Mouse (Mus musculus): ENCODE results near the gene Rsph1.
"Not testable (repeated sequence)": the region's sequence is repeated elsewhere in the genome, so short reads cannot be mapped to it uniquely, and the experiment has no call there.

The Rsph1 gene

DNA sequence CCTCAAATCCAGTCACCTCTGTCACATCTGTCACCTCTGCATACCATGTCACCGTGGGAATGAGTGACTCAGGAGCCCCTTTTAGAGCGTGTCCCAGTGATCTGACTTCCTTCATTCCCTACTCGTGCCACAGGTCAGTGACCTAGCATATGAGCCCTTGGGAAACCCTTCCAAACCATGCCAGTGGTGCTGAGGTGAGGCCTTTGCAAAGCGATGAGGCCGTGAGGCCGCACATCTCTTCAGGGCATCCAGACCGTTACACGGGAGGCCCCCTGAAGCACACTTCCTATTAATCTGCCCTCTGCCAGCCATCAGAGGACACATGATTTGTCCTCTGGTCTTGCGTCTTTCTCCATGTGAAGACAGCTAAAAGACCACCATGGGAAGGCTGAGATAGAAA is 2.4 kb upstream of the Rsph1 start:
- in situ Hi-C loops (cut with MboI; ENCODE audit: low sequenced_read_pairs) = no loop called here

DNA sequence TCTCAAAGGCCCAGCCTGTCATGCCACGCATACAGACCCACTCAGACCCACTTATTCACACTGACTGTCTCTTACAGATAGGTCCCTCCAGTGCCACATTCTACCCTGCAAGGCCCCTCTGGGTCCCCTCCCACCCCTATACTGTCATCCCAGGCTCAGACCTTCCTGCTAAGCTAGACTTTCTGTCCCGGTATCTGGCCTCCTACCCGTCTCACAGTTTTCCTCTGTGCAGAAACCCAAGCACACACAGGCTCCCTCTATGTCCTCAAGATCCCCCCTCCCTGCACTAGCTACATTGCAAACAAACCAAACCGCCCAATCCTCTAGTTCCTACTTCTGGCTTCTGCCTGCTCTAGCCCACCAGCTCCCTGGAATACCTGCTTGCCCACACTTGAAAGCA is 748 bp upstream of the Rsph1 start:
- in situ Hi-C loops (cut with MboI; ENCODE audit: low sequenced_read_pairs) = no loop called here

DNA sequence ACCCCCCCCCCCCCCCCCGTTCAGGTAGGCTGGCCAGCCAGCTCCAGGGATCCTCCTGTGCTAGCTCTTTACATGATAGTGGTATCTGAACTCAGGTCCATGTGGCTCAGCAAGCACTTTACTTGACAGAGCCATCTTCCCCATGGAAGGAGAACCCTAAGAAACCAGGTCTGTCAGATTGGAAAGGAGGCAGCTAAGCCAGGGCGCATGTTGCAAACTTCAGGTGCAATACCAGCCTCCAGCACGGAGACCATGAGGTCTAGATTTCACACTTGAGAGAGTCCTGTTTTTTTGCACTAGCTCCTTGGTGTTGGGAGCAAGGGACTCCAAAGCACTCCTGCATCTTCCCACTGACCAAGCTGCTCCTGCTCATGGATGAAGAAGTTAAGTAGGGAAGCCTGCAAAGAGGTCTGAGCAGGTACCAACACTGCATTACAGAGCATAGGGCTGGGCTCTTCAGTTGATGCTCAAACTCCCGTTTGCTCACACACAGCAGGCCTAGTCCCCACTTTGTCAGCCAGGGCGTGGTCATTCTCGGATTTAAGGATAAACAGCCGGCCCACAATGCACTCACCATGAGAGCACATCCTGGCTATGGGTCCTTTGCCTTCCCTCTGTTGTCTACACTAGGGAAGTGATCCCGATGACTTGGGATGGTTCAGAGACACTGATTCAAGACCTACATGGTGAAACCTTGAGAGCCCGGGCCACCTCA is 819 bp downstream of the Rsph1 start:
- in situ Hi-C loops (cut with MboI; ENCODE audit: low sequenced_read_pairs) = no loop called here

DNA sequence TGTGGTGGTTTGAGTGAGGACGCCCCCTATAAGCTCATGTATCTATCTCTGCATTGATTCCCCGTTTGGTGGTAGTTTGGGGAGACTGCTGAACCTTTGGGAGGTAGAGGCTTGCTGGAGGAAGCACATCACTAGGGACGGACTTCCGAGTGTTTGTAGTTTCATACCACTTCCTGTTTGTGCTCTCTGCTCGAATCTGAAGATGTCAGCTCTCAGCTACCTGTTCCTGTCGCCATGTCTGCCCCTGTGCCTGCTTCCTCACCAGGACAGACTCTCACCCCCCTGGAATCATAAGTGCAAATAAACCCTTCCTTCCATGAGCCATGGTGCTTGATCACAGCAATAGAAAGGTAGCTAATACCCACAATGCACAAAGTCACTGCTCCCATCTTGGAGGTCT is 2.0 kb downstream of the Rsph1 start:
- in situ Hi-C loops (cut with MboI; ENCODE audit: low sequenced_read_pairs) = no loop called here

DNA sequence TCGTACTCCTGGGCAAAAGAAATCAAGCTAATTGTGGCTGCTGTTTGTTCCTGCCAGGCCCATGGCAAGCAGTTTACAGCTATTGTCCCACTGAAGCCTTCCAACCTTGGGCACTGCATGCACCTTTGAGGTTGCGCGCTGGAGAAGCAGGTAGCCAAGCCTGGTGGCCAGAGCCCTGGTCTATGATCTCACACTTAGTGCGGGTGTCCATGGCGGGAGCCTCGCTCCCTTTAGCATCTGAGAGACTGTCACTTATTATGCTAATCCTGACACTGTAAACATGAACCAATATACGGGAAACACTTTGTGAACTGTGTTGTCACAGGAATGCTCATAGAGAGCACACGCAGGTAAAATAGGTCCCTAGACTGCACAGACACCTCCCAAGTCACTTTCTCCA is 3.6 kb downstream of the Rsph1 start:
- in situ Hi-C loops (cut with MboI; ENCODE audit: low sequenced_read_pairs) = no loop called here

DNA sequence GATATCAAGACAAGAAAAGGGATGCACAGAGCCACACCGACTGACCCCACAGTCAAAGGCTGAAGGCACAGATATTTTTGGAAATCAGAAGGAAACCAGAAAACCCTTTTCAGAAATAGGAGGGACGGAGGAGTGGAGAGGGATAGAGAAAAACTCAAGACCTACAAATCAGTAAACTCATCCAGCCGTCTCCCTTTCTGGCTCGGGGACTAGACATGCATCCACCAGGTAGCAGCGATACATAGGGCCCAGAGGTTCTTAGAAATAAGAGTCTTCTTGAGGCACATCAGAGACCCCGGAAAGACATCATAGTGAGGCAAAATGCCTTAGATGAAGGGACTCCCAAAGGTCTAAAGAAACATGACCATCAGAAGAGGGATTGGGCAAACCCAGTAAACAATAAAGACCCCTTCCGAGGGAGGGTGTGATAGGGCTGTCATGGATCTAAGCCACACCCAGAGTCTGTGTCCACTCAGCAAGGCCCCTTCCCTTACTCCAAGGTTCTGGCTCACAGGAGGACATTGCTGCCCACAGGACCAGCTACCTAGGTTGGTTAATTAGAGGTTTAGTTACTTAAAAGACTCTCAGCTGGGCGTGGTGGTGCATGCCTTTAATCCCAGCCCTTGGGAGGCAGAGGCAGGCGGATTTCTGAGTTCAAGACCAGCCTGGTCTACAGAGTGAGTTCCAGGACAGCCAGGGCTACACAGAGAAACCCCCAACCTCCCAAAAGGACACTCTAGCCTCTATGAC is 4.6 kb downstream of the Rsph1 start:
- in situ Hi-C loops (cut with MboI; ENCODE audit: low sequenced_read_pairs) = no loop called here

DNA sequence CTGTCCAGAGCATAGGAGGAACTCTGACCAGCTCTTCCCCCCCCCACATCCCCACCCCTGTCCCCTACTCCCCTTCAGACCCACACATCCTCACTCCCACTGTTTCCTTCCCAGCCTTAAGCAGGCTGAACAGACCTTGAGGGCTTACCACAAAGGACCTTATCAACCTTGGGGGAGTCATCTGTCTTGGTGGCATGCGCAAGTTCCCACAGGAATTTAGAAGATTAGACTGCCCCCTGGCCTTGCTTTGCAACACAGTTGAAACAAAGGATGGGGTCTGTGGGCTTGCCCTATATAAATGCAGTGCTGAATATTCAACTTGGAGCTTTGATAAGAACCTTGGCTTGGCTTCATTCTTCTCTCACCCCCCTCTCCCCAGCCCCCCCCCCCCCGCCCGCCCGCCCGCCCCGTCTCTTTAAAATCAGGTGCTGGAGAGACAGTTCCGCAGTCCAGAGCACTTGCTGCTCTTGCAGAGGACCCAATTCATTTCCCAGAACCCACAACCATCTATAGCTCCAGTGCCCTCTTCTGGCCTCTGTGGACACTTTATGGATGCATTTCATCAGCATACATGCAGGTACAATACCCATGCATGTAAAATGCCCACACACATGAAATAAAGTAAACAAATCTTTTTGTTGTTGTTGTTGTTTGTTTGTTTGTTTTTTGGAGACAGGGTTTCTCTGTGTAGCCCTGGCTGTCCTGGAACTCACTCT is 5.9 kb downstream of the Rsph1 start:
- in situ Hi-C loops (cut with MboI; ENCODE audit: low sequenced_read_pairs) = no loop called here

DNA sequence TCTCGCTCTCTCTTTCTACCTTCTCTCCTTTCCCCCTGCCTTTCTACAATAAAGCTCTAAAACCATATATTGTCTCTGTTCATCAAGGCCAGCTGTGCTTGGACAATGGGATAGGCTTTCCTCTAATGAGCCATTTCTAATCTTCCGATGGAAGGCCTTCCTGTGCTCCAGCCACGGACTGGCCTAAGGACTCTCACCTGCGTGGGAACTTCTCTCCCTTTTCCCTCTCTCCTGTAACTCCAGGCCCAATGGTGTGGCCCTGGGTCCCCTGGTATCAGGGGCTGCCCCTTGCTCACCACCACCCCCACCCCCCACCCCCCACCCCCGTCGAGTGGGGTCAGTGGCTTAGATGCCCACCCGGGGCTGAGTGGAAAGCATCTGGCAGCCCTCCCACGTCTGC is 6.4 kb downstream of the Rsph1 start:
- in situ Hi-C loops (cut with MboI; ENCODE audit: low sequenced_read_pairs) = not testable (repeated sequence)

DNA sequence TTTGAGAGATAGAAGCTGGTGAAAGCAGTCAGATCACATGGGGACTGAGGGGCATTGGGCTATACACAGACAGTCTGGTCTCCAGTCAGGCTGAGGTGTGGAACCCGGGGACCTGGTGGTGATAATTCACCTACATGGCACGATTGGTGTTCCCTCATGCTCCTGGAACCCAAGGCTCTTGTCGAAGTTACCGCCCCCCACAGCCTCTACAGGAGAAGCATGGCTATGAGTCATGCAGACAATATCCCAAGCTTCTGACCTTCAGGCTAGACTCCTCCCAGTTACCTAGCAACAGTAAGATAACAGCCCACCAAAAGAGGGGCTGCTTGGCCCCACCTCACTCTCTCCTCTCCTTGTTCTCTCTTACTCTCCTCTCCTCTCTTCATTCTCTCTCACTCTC is 6.9 kb downstream of the Rsph1 start:
- in situ Hi-C loops (cut with MboI; ENCODE audit: low sequenced_read_pairs) = no loop called here

DNA sequence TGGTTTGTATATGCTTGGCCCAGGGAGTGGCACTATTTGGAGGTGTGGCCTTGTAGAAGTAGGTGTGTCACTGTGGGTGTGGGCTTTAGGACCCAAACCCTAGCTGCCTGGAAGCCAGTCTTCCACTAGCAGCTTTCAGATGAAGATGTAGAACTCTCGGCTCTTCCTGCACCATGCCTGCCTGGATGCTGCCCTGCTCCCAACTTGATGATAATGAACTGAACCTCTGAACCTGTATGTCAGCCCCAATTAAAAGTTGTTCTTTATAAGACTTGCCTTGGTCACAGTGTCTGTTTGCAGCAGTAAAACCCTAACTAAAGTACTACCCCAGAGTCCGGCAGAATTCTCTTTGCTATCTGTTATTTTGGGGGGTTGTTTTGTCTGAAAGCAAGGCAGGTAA is 7.4 kb downstream of the Rsph1 start:
- in situ Hi-C loops (cut with MboI; ENCODE audit: low sequenced_read_pairs) = no loop called here

DNA sequence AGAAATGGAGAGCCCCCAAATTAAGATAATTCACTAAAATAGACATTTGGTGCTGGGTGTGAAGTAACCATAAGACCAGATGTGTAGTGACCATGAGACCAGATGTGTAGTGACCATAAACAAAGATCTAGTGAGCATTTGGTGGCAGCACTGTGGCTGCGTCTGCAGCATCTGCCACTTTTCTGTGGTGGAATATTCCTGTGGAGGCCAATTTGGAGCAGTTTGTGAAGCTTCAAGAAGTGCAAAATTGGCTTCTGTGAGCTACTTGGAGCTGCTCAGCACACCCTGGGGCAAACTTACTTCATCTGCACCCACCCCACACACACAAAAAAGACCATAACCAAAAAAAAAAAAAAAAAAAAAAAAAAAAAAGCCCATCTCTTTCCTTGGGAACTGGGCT is 9.2 kb downstream of the Rsph1 start:
- in situ Hi-C loops (cut with MboI; ENCODE audit: low sequenced_read_pairs) = no loop called here

DNA sequence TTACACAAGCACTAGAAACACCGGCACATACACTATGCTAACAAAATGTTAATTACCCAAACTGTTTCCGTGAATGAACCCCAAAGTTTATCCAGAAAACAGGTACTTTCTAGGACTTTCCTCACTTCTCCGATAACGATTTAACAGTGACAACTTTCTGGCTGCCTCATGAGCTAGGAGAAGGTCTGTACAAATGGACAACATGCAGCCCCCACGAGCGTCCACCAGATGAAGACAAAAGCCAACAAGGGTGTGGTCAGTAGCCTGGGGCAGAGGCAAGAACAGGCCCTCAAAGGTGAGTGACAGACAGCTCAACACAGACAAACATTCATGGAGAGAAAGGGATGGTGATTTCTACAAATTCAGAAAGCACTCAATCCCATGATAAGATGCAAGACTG is 9.6 kb downstream of the Rsph1 start:
- in situ Hi-C loops (cut with MboI; ENCODE audit: low sequenced_read_pairs) = no loop called here

DNA sequence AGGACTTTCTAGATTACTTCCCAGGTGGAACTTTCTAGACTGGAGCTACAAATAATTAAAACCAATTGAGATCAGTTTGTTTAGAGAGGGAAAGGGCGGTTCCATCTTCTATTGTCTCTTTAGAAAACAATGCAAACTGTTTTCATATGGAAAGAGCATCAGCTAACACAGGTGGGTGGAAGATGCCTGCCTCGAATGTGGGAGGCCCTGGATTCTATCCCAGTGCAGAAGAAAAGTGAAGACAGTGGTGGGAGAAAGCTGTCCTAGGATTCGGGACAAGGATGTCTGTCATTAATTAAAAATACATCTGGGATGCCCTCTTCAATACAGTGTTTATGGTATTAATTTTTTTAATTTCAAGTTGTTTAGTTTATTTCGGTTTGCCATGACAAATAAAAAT is 10.0 kb downstream of the Rsph1 start:
- in situ Hi-C loops (cut with MboI; ENCODE audit: low sequenced_read_pairs) = no loop called here

DNA sequence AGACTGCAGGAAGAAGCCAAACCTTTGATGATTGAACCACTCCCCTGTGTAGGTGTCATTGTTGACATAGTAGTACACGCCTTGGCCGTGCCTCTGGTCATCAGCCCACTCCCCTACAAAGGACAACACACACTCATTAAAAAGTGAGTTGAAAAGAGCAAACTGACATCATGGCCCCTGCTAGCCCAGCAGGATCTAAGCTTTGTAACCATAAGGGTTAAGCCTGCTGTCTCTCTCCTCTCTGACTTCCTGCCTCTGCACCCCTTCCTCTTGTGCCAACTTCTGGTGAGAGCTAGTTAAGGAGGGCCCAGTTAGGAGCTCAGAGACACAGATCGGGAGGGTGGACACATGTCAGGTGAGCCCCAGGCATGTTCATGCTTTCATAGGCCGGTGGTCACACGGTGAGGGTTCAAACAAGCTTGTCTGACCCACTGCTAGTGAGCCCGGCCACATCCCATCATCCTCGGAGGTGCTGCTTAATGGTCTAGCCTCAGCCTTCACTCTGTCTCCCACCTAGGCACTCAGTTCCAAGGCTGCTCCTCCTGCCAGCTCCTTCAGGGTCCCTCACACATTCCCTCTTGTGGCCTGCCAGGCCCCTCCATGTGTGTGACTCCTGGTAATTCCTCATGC is 10.7 kb downstream of the Rsph1 start:
- in situ Hi-C loops (cut with MboI; ENCODE audit: low sequenced_read_pairs) = no loop called here

DNA sequence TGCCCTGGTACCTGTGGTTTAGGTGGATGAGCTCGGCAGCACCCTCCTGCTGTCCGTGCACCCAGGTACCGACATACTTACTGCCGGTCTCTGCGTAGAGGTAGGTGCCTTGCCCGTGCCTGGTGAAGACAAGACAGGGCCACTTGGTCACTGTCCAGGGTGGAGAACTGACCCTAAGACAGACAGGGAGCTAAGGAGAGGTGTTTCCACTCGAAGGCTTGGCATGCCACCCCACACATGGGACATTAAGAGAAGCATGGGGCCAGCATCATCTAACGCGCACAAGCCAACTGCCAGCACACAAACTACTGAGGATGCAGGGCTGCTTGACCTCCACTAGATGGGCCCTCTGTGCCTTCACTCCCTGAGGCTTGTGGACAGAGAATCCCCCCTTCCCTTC is 11.4 kb downstream of the Rsph1 start:
- in situ Hi-C loops (cut with MboI; ENCODE audit: low sequenced_read_pairs) = no loop called here

DNA sequence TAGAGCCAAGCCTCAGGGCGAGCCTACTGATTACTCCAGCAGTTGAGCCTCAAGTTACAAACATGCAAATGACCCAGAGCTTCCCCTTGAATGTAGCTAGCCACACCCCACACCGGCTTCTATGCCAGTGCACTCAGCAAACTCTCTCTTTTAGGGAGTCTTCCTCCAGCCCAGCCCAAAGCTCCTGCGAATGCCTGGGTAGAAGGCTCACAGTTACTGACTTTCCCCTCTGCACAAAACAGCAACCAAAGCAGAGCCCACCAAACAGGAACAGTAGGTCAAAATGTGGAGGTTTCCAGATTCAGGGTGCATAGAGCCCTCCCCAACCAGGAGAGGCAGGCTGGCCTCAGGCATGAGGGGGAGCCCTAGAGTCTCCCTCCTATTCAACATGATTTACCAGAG is 12.0 kb downstream of the Rsph1 start:
- in situ Hi-C loops (cut with MboI; ENCODE audit: low sequenced_read_pairs) = no loop called here

DNA sequence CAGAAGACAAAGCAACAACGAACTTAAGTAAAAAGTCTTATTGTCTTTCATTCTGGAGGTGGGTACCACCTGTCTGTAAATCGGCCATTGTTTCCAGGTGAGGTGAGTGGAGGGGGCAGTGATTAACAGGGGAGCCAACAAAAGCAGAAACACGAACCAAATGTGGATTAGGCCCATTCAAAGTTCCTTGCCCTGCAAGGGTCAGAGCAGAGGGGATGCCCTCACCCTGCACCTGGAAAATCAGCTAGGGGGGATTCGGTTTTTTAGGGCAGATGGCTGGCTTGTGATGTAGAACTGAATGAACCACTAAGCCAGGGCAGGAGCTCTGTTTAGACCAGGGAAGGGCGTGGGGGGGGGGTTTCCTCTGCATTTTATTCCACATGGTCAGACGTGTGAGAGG is 12.8 kb downstream of the Rsph1 start:
- in situ Hi-C loops (cut with MboI; ENCODE audit: low sequenced_read_pairs) = no loop called here

DNA sequence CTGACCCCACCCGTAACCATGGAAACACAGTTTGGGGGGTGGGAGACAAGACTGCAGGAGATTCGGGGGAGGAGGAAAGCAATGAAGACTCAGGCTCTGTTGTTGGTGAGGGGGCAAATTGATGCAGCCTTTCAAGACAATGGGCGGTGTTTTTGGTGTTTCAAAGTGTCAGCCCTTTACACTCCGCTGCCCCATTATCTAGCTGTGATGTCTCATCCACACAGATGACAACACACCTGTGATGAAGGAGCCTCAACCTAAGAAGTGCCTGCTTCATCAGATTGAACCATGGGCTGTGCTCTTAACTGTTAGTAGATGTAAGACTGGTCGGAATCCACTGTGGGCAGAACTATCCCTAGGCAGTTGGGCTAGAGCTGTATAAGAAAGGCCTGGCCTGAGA is 13.4 kb downstream of the Rsph1 start:
- in situ Hi-C loops (cut with MboI; ENCODE audit: low sequenced_read_pairs) = no loop called here

DNA sequence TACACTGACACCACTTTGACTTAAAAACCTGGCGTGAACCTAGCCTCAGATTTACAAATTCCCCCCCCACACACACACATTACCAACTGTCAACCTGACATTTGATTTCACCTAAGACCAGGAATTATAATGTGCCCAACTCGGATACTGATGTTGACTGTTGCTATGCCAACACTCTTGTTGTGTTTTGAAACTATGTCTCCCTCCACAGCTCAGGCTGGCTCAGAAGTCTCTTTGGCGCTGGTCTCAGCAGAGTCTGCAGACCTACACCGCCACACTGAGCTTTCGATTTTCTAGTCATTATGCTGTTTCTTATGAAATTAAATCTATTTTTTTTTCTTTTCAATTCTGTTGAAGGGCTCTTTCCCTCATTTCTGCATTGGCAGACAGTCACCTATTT is 14.5 kb downstream of the Rsph1 start:
- in situ Hi-C loops (cut with MboI; ENCODE audit: low sequenced_read_pairs) = no loop called here

DNA sequence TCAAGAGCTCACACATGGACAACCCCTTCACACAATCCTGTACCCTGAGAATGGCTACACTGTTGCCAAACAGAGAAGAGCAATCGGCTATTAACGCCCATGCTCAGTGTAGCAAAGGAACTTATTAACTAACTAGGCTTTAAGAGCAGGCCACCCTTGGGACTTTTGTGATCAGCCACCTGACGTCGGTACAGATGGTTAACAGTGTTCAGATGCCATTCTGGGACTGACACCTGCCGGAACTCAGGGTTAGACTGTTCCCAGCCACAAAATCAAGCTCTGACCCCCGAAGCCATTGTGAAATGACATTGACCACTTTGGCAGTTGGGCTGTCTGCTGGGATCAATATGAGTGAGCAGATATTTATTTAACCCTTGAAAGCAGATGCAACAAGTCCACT is 15.8 kb downstream of the Rsph1 start:
- in situ Hi-C loops (cut with MboI; ENCODE audit: low sequenced_read_pairs) = no loop called here

DNA sequence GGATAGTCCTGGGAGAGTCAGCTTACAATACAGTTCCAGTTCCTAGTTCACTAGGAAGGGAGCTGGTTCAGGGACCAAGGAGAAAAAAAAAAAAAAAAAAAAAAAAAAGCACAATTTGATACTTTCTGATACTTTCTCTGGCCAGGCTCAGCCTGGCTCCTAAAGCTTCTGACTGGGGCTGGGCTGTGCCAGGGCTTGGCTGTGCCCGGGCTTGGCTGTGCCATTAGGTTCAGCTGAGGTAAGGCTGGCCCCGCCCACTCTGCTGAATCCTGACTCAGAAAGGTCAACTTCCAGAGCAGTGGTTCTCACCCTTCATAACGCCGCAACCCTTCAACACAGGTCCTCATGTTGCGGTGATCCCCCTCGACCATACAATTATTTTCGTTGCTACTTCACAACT is 16.8 kb downstream of the Rsph1 start:
- in situ Hi-C loops (cut with MboI; ENCODE audit: low sequenced_read_pairs) = no loop called here

DNA sequence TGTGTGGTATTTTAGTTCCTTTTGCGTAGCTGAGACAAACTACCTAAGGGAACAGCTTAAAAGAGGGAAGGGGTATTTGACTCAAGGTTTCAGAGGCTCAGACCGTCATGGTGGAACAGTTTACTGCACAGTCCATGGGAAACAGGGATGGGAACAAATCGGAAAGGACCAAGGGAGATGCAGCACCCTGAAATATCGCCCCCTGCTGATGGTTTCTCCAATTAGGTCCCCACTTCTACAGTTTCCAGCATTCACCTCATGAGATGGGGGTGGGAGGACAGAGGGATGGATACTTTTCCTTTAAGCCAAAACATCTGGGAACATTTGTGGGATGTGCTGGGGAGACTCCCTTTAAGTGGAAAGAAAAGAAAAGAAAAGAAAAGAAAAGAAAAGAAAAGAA is 17.4 kb downstream of the Rsph1 start:
- in situ Hi-C loops (cut with MboI; ENCODE audit: low sequenced_read_pairs) = loop anchor here (10.0 kb wide), 1 partner anchor 125 kb away; no protein-coding TSS in a partner anchor
